Mouse (Mus musculus) ovary, postnatal 10 days (tissue): ENCODE measurements around the gene Map2k5.

Experiments
- DNase-seq: peaks from one replicate; pipeline ENCODE4 v3.0.0; 2022; ENCODE audit warnings: low spot score

Gene Map2k5

DNA sequence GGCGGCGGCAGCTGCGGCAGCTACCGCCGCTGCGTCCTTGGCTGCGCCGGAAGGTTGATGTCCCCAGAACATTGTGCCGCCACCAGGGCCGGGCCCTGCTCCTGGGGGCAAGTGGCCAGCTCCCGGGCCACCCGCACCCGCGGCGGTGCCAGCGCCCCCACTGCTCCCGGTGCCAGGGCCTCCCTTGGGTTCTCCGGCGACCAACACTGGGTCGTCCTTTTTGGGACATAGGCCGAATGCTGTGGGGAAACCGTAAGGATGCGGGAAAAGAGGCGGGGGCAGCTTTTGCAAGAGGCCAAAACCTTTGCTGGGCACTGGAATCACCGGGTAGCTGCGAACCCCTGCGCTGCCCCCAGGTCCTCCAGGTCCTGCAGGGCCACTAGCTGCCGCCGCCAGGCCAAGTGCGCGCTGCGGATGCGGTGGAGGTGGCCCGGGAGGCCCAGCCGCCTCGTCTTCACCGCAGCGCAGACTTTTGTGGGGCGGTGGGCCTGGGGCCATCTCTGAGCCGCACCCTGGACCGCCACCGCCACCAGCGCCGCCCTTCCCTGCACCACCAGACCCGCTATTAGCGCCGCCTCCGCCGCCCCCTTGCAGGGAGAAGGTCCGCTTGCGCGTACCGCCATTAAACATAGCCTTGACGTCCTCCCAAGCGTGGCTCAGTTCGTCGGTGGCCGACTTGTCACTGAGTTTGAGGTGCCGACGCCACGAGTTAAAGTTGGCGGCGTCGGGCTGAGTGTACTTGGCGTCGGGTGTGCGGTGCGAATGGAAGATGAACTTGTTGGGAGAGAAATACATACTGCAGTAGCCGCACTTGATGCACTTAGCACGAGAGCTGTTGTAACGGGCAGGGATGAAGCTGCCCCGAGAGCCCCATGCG, 232.2 kb downstream of the Map2k5 start:
- no peak for DNase-seq

DNA sequence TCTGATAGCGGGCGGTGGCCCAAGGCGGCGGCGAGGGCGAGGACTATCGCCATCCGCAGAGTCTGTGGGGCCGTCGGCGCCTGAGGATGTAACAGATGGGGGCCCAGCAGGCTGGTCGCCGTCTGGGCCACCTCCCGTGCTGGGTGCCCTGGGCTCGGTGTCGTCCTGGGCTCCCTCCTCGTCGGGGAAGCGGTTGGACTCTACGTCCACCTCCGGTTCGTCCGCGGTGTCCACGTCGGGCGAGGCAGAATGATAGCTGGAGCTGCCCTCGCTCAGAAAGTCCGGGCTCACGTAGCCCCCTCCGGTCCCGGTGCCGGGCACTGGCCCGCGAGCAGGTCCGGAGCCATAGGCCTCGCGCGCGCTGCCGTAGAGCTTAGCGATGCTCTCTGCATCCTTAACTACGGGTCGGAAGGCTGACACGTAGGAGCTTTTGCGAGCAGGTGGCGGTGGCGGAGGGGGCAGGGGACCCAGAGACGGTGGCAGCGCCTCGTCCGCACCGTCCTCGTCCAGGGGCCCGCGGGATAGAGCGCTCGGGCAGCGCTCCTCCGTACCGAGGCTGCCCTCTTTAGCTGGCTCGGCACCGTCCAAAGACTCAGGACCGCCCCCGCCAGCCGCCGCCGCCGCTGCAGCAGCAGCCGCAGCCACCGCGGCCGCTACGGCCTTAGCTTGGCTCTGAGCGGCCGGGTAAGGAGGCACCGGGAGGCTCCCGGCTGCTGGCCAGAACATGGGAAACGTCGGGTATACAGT, 233.0 kb downstream of the Map2k5 start:
- DNase-seq: no peak

DNA sequence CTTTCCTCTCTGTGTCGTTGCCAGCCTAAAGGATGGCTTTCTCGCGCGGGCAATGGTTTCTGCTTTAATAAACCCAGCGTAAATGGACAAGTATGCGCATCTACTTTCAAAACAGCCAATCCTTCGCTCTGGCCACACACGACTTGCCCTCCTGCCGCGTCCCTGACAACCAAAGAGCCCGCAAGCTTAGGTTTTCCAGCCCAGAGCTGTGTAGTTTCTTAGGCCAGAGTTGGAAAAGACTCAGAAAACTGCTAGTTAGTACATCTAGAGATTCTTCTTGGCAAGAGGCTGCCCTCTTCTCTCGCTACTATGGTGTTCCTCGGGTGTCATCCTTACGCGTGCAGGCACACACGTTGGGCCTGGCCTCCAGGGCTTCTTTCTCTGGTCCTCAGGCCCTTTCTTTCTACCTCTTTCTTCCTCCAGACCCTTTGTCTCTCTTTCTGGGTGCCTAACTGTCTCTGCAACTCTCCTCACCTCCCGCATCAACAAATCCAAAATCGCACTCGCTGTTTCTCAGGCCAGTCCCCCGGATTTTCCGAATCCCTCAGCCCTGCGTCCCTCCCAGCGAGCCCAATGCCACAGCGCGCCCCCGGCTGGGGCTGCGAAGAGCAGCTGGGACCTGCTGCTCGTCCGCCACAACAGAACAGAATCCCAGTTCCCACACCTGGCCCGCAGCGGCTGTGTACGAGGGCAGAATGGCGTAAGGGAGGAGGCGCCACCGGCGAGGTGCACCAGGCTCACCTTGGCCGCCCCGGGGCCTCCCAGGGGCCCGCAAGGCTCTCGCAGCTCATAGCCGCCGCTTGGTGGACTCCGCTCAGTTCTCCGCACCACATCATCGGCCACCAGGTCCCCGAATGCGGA, 233.8 kb downstream of the Map2k5 start:
- DNase-seq: no peak

DNA sequence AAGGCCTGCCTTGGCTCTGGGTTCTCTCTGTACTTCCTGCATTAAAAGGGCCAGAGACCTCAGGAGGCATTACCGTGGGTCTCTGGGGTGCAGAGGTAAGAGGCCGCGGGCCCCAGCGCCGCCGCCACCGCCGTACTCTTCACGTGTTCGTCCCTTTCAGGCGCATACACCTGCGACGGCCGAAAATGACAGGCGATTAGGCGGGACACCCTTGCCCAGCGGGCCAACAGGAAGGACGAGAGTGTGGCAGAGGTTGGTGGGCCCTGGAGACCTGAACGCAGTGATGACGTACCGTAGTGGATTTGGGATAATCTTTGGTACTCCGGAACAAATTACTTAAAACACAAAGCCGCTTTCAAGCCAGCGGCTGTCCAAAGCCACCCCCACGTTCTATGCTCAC, 234.5 kb downstream of the Map2k5 start:
- no peak for DNase-seq

DNA sequence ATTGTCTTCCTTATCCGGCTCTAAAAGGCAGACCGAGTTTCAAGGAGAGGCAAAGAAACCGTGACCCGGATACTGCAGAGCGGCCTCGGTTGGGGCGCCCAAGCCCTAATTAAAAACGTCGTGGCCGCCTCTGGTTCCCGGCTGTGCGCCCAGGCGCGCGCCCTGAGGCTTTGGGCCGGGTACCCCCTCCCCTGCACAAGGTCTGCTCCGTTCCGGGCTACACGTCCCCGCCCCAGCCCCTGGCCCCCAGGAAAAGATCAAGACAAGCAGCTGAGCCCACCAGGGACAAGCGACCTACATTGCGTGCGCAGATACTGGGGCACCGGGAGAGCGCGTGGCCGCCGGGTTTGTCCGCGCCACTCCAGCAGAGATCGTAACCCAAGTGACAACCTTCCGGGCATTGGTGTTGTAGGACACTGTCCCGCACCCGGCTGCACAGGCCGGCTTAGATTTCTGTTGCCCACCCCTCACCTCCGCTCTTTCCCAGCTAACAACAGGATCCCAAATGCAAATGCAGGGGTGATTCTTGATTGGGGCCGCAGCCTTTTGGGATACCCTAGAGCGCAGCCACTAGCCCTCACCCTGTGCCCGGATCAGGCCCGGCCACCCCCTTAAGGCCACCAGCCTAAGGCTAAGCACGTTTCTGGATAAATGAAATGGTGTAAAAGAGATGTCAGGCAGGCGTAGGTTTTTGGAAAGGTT, 235.2 kb downstream of the Map2k5 start:
- DNase-seq: no peak

DNA sequence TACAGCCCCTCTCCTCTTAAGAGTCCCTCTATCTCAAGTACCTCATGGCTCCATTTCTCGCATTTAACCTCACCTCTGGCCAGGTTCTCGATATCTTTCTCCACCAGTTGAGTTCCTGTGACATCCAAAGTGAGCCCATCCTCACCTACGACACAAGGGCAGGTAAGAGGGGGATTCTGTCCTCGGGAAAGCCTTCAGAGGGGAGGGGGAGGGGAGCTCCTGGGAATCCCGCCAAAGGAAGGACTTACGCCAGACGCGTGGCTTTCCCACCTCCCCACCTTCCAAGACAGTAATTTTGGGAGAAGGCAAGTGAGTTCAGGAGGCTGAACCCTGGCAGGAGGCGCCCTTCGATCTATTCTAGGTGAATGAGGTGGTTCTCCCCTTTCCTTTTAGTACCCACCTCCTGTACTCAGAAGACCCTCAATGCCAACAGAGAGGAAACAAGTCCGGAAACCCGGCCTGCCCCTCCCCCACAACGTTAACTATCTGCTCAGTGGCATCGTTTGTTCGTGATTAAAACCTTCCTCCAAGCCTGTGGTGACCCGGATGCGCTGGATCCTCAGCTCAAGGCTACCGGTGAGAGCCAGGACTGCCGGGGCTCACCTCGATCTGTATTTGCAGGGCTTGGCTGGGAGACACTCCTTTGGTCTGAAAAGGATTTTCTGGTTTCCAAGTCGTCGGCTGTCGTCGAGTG, 235.9 kb downstream of the Map2k5 start:
- no peak for DNase-seq

DNA sequence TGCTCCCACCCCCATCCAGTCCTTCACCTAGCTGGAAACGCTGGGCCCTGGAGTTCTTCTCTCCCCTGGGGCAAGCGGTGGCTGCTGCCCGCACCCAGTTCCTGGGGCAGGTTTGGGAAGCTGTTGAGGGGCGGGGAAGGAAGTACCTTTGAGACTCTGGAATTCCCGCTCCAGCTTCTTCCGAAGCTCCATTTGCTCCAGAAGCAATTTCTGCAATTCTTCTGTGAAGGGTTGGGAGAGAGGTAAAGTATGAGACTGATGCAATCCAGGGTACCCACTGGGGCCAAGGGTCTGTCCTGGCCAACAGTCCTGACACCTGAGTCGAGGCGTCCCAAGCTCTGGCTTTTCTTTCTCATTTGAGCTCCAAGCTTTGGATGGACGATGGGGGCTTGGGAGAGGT, 237.5 kb downstream of the Map2k5 start:
- DNase-seq: no peak

DNA sequence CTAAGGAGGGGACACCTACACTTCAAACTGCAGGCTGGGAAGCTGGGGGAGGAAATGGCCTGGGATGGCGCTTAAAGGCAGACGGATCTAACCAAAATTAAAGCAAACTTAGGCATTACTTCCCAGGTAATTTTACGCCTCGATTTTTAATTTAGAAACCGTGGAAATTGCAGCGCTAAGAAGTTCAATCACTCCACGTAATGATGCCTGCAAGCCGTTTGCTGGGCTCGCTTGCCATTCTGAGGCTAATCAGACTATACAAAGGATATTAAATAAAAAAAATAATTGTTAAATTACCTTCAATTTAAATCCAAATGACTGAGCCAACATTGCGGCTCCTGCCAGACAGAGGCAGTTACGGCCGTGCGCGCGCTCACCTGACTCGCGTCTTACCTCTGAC, 238.0 kb downstream of the Map2k5 start:
- DNase-seq: no peak

DNA sequence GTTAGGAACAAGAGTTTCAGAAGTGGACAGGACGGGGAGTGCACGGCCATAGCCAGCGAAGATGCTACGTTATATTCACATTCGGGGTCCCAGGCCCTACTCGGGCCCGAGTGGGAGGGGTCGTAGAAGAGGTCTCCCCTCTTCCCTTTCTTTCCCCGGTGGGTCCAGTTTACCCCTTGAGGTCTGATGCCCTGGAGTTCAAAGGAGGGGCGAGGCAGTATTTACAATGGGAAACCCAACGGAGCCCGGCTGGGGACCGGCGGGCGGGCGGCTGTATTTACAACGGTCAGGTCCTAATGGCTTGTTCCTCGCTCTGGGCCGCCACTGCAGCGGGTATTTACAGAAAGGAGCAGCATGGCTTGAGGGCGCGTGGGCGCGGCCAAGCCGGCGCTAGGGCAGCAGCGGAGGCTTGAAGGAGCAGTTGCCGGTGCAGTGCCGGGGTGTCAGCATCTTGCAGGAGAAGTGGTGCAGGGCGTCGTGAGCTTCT, 239.2 kb downstream of the Map2k5 start:
- DNase-seq: no peak

DNA sequence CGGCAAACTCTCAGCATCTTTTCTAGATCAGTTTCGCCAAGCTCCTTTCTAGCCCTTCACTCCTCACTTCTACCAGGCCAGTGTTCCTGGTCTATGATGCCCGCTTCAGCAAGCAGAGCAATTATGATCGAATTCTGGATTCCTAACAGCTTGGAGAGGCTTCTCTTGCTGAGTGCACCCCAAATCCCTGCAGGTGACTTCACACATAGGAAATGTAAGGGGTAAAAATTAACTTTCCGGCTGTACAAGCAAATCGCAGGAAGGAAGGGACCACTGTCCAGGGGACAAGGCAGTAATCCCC, 240.1 kb downstream of the Map2k5 start:
- no peak for DNase-seq

DNA sequence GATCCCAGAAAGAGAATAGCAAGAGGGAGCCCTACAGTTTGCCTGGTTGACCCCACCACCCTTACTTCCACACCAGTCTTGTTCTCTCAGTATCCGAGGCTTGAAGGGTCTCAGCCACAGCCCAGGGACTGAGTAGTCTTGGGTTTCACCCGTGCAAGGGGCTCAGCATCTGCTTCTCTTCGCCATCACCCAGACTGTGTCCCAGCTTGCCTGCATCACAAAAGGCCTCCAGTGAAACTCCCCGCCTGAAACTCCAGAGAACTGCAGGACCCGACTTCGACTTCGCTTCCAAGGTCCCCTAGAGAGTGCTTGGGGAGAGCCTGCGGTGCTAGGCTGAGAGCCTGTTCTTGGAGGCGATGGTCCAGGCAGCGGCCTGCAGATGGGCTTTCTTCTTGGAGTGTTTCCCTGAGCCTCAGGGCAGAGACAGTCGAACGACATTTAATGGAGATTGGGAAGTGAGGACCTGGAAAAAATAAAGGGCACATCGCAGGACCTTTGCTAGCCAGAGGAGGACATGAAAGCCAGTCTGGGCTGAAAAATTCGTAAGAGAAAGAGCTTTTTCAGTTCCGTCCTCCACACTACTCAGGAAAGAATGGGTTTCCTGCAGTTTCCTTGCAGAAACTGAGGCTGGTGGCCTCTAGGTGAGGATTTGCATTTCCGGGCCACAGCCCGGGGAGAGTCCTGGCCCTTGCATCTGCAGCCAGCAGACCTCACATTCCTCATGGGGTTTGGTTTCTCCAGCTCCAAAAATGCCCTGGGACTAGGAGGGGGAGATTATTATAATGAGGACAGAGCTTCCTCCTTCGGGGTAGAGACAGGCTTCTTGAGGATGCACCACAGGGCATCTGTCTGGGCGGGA, 240.7 kb downstream of the Map2k5 start:
- DNase-seq: no peak

DNA sequence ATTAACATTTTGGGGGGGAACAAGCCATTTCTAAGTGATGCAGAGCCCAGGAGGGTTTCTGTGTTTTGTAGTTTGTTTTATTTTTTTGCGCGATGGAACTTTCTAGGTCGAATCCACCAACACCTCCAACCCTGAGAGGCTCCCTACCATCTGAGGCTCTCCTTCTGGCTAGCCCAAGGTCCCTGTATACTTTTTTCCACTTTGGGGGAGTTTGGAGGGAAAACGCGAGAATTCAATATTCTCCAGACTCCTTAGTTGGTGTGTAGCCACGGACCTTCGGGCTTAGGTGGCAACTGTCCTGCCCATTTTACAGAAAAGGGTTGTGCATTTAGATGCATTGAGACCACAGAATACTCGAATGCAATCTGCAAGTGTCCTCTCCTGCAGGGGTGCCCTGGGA, 241.5 kb downstream of the Map2k5 start:
- no peak for DNase-seq

DNA sequence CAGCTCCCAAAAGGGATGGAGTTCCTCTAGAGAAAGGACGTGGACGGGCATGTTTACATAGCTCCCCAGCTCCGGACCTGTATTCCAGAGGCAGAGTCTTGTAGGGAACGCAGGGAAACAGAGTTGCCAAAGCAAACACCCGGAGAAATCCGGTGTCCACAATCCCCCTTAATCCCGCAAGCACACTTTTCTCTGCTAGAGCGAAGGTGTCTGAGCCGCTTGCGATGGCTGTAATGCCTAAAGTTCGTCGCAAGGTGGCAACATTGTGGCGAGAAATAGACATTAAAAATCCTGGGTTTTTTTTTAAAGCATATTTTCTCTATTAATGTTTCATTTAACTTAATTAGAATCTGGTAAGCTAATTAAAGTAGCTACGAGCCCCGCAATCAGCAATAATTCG, 241.9 kb downstream of the Map2k5 start:
- DNase-seq: no peak

DNA sequence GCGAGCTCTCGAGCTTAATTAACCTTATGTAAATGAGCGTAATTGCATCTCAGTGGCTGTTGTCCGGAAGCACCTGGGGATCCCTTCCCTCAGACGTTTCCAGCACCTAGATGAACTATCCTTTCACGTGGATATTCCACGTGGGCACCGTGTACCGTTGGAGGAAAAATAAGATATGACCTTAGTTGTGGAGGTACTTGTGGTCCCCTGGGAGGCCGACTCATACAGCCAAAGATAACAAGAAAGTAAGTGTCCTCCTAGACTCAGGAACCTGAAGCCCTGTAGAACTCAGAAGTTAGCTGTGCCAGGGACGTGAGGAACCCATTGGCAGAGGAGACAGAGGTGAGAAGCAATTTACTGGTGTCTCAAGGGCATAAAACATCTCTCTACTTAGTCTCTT, 242.3 kb downstream of the Map2k5 start:
- no peak for DNase-seq

DNA sequence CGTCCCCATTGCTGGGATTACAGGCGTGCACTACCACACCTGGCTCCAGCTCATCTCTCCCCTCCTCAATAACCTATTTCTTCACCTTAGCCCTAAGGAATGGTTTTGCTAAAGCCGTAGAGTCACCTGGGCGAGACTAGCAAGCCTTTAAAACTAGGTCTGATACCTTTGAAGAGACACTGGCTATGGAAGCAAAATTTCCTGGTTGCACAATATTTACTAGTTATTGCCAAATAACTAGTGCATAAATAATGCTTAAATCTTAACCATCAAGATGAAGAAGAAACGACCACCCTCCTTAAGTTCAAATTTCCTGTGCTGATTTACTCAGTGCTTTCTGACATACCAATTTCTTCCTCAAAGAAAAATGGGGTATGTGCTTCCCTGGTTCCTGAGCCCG, 244.0 kb downstream of the Map2k5 start:
- no peak for DNase-seq

DNA sequence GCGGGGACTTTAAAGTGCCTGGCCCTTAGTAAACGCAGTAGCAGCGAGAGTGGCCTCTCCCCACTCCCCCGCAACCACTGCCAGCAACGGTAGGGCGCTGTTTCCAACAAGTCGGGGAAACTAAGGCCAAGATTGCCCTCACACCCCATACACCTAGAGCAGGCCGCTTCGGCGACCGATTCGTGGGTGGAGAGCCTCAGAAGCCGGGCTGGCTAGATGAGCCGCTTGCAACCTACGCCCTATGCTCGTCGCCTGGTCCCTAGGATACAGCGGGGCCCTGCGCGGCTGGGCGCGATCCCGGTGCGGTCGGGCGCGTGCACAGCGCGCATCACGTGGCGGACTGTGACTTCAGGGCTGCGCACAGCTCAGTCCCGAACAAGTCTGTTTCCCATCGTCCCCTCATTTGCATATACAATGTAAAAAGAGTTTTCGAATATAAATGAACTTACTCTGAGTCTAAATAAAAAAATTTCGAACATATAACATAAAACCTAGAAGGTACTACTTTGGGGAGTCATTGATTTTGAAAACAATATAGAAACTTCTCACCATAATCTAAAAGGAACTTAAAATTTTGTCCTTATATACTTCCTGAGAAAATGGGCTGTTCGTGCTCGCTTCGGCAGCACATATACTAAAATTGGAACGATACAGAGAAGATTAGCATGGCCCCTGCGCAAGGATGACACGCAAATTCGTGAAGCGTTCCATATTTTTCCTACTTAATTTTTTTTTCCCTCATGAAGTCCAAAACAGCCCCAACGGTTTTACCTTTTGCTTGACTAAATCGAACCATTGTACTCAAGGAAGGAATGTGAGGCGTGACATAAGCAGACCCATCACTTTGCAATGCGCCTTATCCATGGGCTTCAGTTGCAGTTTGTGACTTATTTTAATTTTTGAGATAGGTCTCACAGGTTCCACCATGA, 244.8 kb downstream of the Map2k5 start:
- peak; percentile 84 for DNase-seq

DNA sequence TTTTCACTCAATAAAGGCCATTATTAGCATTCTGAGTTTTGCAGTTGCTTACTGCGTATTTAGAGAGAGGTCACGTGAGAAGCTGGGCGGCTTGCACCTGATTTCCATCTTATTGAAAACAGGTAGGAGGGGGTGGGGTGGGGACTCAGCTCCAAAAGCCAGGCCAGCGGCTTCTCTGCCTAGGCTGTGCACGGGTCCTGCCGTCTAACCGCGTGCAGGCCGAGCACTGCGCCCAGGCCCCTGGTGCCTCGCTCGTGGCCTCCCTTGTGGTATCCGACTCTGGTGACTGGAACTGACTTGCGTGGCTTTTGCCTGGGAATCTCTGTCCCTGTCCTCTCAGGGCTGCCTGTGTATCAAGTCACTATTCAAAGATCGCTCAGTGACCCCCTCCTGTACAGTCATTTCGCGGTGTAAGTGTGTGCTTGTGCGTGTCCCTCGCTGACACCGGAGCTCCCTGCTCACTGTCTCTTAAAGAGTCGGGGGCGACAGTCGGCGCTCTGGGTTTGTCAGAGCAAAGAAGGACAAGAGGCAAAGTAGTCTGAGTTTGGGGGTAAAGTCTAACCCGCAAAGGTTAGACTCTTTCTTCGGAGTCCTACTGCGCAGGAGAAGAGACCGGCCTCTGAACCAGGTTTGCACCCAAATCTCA, 245.6 kb downstream of the Map2k5 start:
- DNase-seq: peak; percentile 40

DNA sequence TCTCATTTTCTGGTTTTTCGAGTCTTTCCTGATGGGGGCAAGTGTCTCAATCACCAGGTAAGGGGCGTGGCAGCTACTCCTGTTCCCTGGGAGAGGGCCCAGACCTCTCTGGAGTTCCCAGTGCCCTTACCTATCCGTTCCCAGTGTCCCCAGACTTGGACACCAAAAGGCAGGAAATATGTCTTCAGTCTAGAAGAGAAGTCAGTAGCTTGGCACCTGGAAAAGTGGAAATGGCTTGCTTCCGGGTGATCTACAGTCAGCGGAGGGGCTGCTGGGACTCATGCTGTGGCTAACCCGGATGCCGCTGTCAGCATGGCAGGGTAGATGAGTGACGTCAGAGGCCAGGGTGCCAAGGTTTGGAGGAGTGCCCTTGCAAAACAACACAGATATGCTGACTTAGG, 248.1 kb downstream of the Map2k5 start:
- no peak for DNase-seq

DNA sequence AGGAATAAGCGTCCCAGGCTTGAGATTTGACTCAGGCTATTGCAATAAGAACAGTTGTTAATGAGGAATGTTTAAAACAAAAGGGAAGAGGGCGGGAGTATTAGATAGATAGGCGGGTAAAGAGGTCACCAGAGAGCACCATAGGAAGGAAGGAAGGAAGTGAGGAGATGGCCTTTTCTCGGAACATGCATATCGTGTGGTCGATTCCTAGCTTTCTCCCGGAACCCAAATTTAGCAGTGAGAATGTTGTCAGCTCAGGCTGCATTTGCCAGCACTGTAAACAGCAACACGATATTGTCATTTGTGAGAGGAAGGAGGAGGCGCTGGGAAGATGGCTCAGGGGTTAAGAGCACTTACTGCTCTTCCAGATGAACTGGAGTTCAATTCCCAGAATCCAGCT, 253.2 kb downstream of the Map2k5 start:
- no peak for DNase-seq
